Mouse (Mus musculus) ES-E14 (cell line): ENCODE measurements around the gene Ywhab.

Source experiments
- CHD2 ChIP-seq: IDR thresholded peaks from 2 replicates; pipeline ENCODE4 v1.6.1; 2014; ENCODE audit warnings: mild to moderate bottlenecking, low read depth, low read length, inconsistent platforms
- HCFC1 ChIP-seq: IDR thresholded peaks from 2 replicates; pipeline ENCODE4 v1.6.1; 2012; ENCODE audit warnings: low read length, inconsistent platforms, borderline replicate concordance; ENCODE audit not compliant: insufficient read depth
- MAFK ChIP-seq: IDR thresholded peaks from 2 replicates; pipeline ENCODE4 v1.6.1; 2014; ENCODE audit warnings: mild to moderate bottlenecking, low read depth, low read length, inconsistent platforms; ENCODE audit not compliant: insufficient read depth
- ZNF384 ChIP-seq: IDR thresholded peaks from 2 replicates; pipeline ENCODE4 v1.6.1; 2012; ENCODE audit warnings: low read depth, low read length, inconsistent platforms

DNA sequence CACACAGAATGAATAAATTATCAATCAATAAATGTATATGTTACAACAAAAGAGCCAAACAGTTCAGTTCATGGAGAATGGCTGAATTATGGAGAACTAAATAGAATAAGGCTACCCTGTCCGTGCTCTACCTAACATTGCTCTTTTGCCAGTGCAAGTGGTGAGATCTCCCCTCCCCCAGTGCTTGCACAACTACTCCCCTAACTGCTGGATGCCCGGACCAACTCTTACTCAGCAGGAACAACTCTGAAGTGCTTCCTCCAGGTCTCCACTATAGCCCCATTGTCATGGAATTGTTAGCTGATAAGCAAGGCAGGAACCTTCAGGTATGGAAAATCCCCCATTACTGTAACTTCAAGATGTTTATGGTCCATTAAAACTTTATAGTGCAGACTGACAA is 27.3 kb downstream of the Ywhab start:
- TF ChIP-seq HCFC1: no peak
- no peak for TF ChIP-seq MAFK
- TF ChIP-seq CHD2: no peak
- TF ChIP-seq ZNF384: no peak
